Mouse (Mus musculus): ENCODE results near the gene Gmnn. TPM values are rescaled to one million over a fixed set of nuclear protein-coding genes. Genes with fewer than 3 reads are reported as not detected.

Gmnn gene
- total RNA-seq, 2 experiments from 2014 or later: 2.3 to 2.4 TPM

DNA sequence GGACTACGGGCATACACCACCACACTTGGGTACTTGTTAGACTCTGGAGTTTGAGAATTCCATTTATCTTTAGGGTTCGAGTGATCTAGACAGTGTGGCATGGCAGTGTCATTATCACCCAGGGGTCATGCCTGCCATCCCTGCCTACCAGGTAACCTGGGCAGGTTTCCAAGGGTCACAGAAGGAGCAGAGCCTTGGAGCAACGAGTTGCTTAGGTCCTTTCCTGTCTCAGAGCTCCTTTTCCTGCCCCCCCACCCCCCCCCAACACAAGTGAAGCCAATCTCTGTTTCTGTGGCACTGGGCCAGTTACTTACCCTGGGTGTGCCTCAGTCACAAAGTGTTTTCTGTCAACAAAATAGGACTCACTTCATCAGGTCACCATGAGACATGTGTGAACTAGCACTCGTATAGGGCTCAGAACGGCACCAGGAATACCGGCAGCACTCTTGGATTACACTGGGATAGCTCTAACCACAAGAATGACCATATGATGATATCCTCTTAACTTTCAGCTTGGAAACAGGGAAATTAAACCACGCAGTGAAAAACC, 49.1 kb downstream of the Gmnn start:
- no peak for DNase-seq (ENCODE audit: low spot score in 2 of 2)

DNA sequence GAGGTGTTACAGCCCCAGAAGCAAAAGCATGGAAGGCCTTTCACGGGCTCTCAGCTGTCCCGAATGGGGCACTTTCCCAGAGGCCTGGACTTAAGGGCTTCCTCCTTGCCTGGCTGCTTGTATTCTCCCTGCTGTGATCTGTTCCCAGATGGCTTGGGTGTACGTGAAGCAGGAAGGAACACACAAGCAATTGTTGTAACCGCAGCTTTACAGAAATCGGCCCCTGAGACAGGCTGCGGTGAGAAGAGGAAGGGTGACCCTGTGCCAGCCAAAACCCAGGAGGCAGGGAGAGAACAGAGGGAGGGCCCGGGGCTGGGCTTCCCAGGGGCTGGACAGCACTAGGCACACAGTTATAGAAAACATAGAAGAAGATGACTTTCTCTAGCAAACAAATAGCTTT, 50.8 kb downstream of the Gmnn start:
- DNase-seq (ENCODE audit: low spot score in 2 of 2): no peak

- no peak for DNase-seq (ENCODE audit: low spot score in 2 of 2)
Observed at GRCm38 (mm10) chr13:24709656-24710396, 51.9 kb downstream of the Gmnn start.

- no peak for DNase-seq (ENCODE audit: low spot score in 2 of 2)
Observed at GRCm38 (mm10) chr13:24702128-24702527, 59.6 kb downstream of the Gmnn start.

Other genes with a start within 250 kb of the Gmnn start
- 10 to 100 TPM; 66.1 to 68.3 TPM for gene Ripor2, start 179.7 kb downstream of the Gmnn start, total RNA-seq (2021)
- gene Armh2, start 20.7 kb downstream of the Gmnn start, total RNA-seq (2021): not detected
- 100 to 1,000 TPM; 192 to 199 TPM for gene BC005537, start 39.7 kb upstream of the Gmnn start, total RNA-seq (2021)
- 10 to 100 TPM; 73.0 to 83.6 TPM for gene Acot13, start 69.6 kb upstream of the Gmnn start, total RNA-seq (2021)
- gene Tdp2, start 69.8 kb upstream of the Gmnn start, total RNA-seq (2021): 10 to 100 TPM; 22.8 to 23.2 TPM
- 10 to 100 TPM; 27.8 to 28.1 TPM for gene D130043K22Rik, start 83.2 kb upstream of the Gmnn start, total RNA-seq (2021)
- gene Aldh5a1, start 175.7 kb upstream of the Gmnn start, total RNA-seq (2021): 10 to 100 TPM; 69.4 to 71.2 TPM
- gene Gpld1, start 181.2 kb upstream of the Gmnn start, total RNA-seq (2021): 10 to 100 TPM; 12.6 to 14.1 TPM

All from layer of hippocampus, postnatal 14 days (tissue).